Mouse (Mus musculus): ENCODE measurements around the gene Wdsub1.

- no peak for TF ChIP-seq EP300 (IDR thresholded peaks at IDR 0.05)
- no peak for TF ChIP-seq CTCF (IDR thresholded peaks at IDR 0.05)
Observed at GRCm38 (mm10) chr2:59808608-59809007, 73.8 kb downstream of the Wdsub1 start.

All from lung, postnatal 0 days (tissue).